Mouse (Mus musculus) c-Kit-positive CD71-positive TER-119-positive erythroid progenitor cells, embryonic 14.5 days (primary cell): ENCODE data around the gene Adamtsl3.

Experiments
- DNase-seq: peaks from one replicate; pipeline ENCODE4 v3.0.0-alpha.2; 2013; ENCODE audit warnings: low spot score

Adamtsl3 gene

DNA sequence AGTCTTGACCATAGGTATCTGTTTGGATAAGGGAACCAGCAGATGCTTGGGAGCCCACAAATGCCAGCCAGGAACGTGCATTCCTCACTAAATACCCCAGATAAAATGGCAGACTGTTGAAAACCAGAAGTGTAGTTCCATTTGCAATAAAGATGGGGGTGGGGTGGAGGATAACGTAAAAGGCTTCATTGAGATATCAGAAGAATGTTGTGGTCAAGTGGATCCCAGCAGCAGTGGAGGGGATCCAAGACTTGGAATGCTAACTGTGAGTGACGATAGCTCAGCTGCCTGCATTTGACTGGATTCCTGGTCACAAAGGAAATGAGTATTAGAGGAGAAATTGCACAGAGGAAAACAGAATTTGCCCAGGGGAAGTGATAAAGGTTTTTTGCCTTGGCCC lies 87.1 kb downstream of the Adamtsl3 start:
- DNase-seq, result no peak

DNA sequence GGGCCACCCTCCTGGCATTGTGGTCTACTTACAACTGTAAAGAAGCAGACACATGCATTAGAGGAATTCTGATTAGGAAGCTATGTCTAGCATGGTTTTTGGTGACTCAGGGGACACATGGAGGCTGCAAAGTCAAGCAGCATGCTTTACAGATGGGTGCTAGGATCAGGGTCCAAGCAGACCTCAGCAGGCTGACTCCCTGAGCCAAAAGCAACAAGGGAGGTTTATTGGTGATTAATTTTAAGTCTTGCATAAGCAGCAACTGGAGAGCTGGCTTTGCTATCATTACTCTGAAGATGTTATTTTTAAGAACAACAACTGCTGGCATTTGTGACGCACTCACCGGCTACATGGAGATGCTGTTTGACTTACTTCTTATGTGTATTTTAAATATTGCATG lies 88.1 kb downstream of the Adamtsl3 start:
- no peak for DNase-seq

DNA sequence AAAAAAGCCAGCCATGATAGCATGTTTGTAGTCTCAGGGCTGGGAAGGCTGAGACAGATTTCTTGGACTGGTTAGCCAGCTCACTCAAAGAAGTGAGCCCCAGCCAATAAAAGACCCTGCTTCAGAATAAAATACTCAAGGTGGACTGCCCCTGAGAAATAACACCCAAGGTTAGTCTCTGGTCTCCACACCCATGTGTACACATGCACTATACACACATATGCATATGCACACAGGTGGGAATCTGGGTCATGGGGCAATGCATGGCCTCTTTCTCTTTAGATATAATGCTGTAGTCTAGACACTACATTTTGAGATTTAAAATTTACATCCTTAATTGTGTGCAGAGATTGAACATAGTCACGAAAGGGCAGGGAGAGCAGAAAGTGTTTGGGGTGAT lies 88.8 kb downstream of the Adamtsl3 start:
- DNase-seq, result no peak

DNA sequence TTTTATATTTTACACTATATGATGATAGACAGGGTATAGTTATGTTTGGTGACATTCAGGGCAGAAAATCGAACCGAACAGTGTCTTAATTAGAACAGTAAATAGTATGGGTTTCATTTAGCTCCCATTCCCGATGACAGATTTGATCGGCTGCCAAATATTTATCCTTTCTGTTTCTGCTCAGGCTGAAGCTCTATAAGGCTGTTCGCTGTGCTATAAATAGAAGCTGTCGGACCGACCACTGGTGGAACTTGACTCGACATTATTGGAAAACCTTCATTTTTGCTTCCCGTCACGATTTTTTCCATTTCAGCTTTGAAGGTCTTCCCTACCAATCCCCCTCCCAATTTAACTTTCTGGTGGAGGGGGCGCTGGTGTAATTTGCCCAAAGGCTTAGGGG lies 89.9 kb downstream of the Adamtsl3 start:
- DNase-seq, result no peak

DNA sequence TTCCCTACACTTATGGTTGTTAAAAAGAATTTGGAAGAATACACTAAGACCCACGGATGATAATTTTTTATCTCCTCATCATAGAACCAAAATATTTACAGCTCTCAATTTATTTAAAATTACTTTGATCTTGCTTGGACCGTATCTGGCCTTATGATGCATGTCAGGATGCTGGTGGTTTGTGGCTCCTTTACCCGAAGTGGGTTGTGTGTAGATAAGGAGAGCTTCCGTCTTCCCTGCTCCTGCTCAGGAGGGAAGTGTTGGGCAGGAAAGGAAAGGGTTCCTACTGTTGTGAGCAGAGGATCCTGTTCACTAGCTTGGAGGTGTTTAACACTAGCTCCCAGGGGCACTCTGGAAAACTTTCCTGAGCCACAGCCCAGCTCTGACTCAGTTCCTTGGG lies 94.0 kb downstream of the Adamtsl3 start:
- no peak for DNase-seq

DNA sequence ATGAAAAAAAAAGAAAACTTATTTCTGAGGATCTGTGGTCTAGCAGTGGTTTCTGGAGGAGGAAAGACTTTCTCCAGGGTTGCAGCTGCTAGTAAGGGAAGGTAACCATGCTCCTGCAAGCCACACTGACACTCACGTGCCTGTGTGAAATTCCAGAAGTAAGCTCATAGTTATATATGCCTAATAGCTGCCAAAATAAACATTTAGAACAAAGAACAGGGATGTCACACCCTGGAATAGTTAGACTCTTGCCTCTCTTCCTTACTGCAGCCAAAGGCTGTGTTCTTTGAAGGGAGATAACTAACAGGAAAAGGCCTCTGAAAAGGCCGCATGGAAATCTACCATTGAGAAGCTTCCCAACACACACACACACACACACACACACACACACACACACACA lies 96.1 kb downstream of the Adamtsl3 start:
- no peak for DNase-seq

DNA sequence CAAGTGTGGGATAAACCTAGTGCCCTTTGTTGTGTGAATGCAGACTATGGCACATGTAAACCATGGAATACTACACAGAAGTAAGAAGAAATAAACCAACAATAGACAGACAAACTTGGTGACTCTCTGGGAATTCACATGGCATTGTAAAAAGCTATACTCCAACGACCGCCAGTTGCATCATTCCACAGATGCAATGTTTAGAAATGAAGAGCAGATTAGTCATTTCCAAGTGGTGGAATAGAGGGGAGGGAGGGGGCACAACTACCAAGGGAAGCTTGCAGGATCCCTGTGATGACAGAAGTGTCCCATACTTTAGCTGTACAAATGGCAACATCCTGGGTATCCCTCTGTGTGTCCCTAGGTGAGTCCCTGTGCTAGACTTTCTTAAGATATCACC lies 97.7 kb downstream of the Adamtsl3 start:
- DNase-seq, result no peak

DNA sequence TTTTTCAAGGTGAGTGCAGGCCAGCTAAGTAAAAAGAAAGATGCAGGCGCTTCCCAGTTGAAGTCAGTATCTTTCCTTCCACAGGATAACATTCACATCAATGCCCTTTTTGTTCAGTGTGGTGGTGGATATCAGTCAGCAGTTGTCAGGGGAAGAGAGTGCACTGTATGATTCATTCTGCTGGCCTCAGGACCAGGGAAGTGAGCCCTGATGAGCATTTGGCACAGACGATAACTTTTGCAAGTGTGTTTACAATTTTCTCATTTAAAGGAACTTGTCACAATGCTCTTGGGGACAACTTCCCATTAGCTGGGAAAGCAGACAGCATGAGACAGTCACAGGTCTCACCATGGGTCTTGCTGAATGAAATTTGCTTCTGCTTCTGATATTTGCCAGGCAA lies 122.9 kb downstream of the Adamtsl3 start:
- no peak for DNase-seq

DNA sequence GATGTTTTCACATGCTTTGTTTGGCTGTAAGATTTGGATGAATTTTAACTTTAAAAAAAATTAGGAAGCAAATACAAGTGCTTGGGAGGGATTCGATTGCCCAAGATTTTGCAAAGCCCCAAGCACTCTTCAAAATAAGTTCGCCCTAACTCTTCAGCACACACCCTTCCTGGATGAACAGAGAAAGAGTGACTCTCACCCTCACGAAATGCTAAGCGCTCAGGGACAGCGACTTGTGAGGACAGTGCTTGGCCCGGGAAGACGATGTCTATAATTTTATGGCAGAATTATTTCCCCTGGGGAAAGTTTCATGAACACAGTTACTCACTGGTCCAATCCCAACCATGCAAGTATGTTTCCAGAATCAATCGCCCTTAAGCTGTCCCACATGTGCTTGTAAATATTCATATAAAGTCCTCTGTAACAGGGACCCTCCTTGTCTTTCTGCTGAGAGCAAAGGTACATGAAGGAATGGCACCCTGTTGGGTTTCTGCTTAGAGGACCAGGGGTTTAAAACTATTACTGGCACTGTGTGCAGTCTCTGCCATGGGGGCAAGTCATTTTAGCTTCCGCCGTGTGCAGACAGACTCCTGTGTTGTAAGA lies 127.5 kb downstream of the Adamtsl3 start:
- no peak for DNase-seq

DNA sequence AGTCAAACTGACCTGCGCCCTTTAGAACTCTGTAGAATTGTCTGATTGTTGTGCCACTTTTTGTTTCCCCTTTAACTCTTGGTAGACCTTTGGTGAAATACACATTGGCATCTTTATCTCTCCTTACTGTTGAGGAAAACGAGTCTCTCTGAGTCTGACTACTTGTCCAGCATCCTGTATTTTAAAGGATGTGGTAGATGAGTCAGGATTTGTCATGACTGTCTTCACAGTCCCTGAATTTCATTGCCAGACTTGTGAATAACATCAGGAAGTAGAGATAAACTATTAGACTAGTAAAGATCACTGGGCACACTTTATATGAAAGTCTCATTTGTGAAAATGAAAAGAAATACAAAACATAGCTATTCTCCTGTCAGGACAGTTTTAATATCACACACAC lies 128.9 kb downstream of the Adamtsl3 start:
- DNase-seq, result no peak

DNA sequence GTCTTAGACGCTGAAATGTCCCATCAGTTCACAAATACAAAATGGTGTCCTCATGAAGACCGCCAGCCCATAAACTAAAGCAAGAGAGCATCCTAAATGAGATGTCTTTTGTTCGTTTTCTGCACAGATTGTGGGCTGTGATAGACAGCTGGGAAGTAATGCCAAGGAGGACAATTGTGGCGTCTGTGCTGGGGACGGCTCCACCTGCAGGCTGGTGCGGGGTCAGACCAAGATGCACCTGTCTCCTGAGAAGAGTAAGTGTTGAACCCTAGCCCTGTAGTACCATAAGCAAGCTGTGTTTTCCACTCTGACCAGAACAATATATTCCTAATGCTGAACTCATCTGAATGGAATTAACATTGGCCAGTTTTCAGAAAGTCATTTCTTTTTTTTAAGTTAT lies 129.9 kb downstream of the Adamtsl3 start:
- DNase-seq, result no peak

DNA sequence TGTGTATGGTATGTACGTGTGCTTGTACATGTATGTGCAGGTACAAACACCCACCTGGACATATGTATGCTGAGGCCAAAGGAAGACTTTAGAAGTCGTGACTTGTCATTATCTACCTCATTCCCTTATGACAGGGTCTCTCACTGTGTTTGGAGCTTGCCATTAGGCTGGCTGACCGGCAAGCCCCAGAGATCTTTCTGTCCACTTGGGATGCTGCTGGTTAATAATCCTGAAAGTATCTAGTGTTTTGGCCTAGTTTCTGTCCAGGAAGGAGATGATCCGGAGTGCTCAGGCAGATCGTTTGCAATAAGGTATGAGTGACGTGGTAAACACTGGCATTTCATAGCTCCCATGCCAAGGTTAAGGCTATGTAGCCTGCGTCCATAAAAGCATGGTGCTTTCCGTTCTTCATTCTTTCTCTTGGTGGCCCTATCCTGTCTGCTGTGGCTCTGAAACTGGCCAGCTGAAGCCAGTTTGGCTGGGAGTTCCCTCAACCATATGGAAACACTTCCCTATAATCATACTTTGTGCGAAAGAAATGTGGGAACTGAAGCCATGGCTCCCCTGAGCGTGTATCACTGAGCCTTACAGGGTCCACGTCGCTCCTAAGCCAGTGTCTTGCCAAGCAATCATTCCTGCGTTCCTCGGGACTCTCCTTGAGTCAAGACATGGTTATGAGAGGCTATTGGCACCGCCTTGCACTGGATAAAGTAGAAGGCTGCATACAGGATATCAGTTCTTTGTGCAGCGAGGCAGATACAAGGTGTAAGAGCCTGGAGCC lies 141.1 kb downstream of the Adamtsl3 start:
- no peak for DNase-seq

DNA sequence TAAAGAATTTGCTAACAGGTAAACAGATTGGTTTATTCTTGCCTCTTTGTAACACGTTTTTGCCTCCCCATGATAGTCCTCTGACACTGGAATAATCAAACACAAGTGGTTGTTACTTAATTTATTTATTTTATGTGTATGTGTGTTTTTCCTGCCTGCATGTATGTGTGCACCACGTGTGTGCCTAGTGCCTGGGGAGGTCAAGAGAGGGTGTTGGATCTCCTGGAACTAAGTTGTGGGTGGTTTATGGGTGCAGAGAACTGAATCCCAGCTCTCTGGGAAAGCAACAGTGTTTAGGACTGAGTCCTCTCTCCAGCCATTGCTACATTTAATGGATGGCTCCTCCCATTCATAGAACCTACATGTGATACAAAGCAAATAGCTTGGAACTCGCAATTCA lies 143.0 kb downstream of the Adamtsl3 start:
- DNase-seq, result no peak

DNA sequence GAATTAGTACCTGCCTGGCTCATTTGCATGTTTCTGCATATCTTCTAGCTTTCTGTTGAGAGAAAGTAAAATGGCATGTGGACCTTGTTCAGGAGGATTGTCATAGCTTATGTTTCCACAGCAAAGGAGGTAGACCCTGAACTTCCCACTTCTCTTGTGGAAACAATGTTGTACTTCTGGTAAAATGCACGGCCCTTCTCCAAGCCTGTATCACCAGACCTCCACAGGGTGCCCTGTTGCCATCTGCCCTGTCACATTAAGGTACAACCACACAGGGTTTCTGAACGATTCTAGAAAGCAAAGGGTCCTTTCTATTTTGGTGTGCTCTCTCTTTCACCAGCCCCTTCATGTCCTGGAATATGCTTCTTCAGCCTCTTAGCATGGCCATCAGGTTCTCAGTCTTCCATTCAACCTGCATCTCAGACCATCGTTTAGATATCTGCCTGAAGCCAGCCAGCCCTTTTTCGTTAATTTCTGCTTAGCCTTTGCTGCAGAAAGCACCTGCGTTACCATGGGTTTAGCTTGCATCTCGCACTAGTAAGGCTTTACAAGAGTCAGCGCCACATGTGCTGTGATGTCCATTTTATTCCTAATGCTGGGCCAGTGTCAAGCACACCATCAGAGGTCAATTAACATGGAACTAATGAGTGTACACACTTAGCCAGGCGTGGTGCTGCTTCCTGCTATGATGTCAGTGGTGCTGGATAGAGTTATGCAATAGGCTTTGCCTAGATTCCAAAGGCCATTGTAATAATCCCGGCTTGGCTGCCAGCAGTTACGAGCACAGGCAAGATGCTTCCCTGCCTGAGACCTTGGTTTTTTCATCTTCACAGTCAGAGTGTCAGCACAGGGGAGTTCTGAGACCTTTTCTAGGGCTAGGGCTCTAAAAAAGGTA lies 143.6 kb downstream of the Adamtsl3 start:
- DNase-seq, result no peak

DNA sequence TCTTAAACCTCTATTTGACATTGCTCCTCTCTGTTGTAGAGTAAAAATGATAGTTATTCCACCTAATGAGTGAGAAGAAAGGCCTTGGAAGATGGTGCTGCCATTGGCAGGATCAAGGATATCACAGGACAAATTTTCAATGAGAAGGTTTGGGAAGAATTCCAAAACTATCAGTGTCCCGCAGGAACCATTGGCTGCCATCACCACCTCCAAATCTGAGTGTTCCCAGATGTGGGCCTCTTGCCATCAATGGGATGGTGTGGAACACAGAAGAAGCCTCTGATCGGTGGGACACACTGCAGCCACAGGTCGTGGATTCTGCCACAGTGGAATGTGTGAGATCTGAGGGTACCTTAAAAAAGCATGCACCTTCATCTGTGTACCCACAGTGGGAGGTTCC lies 147.9 kb downstream of the Adamtsl3 start:
- no peak for DNase-seq

DNA sequence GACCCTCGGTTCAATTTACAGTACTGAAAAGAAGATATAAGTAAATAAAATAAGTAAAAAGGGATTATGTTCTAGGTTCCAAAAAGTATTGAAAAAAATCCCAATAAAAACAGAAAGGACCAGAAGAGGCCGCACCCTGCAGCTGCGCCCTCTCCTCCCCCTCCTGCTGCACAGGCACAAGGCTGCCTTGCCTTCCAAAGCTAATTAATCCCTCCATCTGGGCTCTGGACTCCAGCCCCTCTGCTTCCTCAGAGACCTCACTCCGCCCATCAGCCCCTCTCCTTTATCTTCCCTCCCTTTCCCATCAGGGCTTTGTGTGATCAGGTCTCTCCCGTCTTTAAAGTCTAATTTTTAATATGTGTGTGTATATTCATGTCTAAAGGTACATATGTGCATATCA lies 149.3 kb downstream of the Adamtsl3 start:
- no peak for DNase-seq

DNA sequence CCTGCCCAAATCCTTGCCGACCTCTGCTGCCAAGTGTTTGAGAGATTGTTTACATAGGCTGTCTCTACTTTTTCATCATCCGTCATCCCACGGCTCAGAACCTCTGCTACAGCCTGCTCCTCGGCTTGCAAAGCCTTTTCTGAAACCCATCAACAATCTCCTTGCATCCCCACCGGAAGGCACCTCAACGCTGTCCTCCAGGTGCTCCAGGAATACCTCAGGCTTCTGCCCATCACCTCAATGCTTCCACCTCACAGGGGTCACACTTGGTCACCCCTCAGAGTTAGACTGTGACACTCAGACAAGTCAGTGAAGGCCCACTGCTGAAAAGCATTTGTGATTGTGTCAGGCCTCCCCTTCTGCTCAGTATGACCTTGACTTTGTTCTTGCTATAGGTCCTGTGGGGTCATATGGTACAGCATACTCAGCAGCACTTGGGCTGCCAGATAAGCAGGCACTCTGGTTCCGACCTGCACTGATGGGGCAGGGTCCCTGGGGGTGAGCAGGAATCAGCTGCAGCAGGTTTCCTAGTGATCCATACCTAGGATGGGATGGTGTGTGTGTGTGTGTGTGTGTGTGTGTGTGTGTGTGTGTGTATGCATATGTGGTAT lies 150.0 kb downstream of the Adamtsl3 start:
- DNase-seq, result no peak

DNA sequence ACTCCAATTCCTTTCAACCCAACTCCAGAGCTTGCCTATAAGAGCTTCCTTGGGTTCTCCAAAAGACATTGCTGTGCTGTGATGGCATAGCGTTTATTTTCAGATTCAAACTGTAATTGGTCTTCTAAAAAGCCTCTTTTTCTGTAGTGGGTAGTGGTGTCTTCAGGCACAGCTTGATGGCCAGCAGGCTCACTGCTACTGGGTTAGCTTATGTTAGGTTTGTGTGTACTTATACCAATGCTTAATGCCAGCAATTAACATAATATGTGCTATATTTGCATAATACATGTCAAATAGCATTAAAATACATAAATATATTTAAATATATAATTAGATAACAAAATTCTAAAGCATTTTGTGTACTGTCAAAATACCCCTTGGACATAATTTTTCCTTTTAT lies 155.5 kb downstream of the Adamtsl3 start:
- DNase-seq, result no peak

DNA sequence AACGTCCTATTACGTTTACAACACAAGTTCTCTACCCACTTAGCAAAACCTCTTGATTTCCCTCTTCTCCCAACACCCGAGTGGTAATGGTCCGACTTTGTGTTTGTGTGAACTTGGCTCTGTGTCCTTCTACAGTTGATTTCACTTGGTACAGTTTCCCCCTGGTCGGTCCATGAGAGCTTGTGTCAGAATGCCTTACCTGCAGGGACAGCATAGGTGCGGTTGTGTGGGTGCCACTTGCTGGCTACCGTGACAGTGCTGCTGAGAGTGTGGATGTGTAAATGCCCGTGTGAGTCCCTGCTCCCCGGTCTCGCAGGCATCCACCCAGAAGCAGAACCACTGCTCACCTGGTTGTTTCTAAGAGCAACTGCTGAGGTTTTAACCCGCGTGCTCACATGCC lies 157.4 kb downstream of the Adamtsl3 start:
- no peak for DNase-seq

DNA sequence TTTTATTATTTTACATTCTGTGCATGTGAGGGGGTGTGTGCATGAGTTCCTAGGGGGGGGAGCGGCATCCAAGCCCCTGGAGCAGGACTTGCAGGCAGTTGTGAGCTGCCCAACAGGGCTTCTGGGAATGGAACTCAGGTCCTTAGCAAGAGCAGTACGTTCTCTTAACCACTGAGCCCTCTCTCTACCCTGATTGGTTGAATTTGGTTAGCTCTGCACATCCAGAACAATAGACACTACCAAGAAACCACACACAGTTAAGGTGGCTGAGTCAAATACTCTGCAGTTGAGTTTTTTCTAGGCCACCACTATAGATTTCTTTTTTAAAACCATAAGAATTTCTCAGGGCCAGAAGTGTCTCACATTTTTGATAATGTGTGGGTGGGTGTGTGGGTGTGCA lies 158.7 kb downstream of the Adamtsl3 start:
- DNase-seq, result no peak

DNA sequence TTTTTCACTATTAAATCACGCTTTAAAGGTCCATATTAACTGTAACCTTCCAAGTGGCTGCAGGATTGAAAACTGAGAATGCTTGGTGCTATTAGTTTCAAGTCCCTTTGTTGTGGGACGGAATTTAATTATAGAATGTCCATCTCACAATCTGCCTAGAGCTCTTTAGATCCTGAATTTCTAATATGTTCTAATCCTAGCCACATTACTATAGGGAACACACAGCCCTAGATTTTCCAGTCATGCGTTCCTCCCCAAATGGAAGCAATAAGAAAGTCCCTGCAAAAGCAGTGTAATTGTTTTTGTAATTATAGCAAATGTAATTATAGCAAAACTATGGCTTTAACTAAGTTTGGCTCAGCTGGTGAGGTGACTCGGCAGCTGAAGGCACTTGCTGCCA lies 161.6 kb downstream of the Adamtsl3 start:
- no peak for DNase-seq

DNA sequence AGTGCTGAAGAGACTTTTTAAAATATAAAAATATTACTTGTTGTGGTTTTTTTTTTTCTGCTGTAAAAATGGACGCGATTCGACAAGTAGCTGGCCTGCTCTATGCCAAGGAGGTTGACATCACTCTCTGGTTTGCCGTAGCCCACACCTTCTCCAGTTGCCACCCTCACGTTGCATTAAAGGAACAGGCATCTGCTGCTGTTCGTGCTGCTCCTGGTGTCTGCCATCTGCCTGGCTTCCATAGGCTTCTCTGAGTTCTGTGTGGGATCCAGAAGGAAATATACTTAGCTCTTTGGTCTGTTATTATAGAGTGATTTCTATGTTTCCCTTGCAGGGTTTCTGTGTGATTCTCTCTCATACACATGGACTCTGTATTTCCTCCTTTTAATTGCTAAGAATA lies 165.8 kb downstream of the Adamtsl3 start:
- DNase-seq, result no peak

DNA sequence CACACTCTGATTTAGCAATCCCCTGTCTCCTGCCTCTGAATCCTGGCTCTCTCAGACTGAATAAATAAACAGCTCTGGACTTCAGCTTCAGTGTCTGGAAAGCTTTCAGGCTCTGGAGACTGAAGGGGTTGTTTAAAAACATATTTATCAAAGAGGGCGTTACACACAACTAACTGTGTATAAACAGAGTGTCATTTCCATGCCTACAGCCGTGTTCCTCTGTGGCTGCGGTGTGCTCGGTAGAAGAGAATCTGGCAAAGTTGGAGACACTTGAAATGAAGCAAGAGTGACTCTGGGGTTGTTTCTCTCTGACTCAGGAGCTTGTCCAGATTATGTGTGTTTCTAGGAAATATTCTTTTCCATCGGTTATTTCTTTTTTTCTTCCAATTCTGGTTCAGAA lies 167.0 kb downstream of the Adamtsl3 start:
- no peak for DNase-seq
